ENCODE assay signal across 11 mouse cellular contexts in the genomic region with DNA sequence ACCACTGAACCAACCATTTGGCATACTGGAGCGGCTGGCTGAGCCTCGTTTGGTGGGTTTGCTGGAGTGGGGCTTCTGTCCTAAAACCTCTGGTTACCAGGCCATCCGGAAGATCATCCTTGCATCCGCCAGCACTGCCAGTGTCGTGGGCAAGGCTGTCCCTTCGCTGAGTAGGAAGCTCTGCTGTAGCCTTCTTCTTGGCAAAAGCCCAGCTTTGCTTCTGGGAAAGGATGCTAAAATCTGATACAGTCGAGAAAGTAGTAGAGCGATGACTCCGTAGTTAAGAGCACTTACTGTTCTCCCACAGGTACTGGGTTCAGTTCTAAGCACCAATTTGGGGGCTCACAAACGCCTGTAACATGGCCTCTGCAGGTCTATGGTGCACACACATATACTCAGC. TPM values are rescaled to one million over a fixed set of nuclear protein-coding genes. Genes with fewer than 3 reads are reported as not detected.
DNase-seq lines count a peak whose midpoint lies in the region; ATAC-seq and TF ChIP-seq lines count a peak whose summit lies in the region.
"Had no signal": no experiment of that assay in that cellular context is flagged by ENCODE, and none has a peak within 500 bp of the region (broad histone marks: within the 10 kb centered on the region; RNA-seq: fewer than 3 reads in every experiment).

No protein-coding gene starts in this region.

- H3K36me3 ChIP-seq in hindbrain, postnatal 0 days (ENCODE audit: insufficient read depth, low read length) = no peaks in the 10 kb centered on the region
- H3K36me3 ChIP-seq in hindbrain, embryonic 13.5 days = no peaks in the 10 kb centered on the region
- no peaks in the 10 kb centered on the region for H3K36me3 ChIP-seq in heart, embryonic 16.5 days (ENCODE audit: control insufficient read depth, insufficient read depth)
- H3K36me3 ChIP-seq: forebrain, embryonic 10.5 days; hindbrain, embryonic 15.5 days had no signal

- WGBS in hindbrain, postnatal 0 days = 67% methylated on average over 10 of the region's 10 CpGs
- 82% methylated on average over 10 of the region's 10 CpGs for WGBS in hindbrain, embryonic 13.5 days
- WGBS in heart, embryonic 16.5 days = 30% methylated on average over 10 of the region's 10 CpGs

- no peak overlapping the region for H3K4me2 ChIP-seq in hindbrain, postnatal 0 days (ENCODE audit: low read depth, low read length)
- H3K4me2 ChIP-seq in hindbrain, embryonic 13.5 days = no peak overlapping the region
- peak overlapping the region; percentile 71 for H3K4me2 ChIP-seq in heart, embryonic 16.5 days (ENCODE audit: low read depth, low read length)

- H3K27me3 ChIP-seq in hindbrain, postnatal 0 days (ENCODE audit: insufficient read depth, low read length) = no peaks in the 10 kb centered on the region
- no peaks in the 10 kb centered on the region for H3K27me3 ChIP-seq in hindbrain, embryonic 13.5 days
- no peaks in the 10 kb centered on the region for H3K27me3 ChIP-seq in heart, embryonic 16.5 days (ENCODE audit: control insufficient read depth, insufficient read depth, low read length)
- H3K27me3 ChIP-seq: hindbrain, embryonic 15.5 days had no signal

- no peak overlapping the region for H3K4me3 ChIP-seq in hindbrain, postnatal 0 days (ENCODE audit: low read length)
- no peak overlapping the region for H3K4me3 ChIP-seq in hindbrain, embryonic 13.5 days
- H3K4me3 ChIP-seq in heart, embryonic 16.5 days (ENCODE audit: low read length) = peak overlapping the region; percentile 39
- H3K4me3 ChIP-seq: forebrain, embryonic 10.5 days; hindbrain, embryonic 15.5 days had no signal

- H3K27ac ChIP-seq in hindbrain, postnatal 0 days = no peak overlapping the region
- no peak overlapping the region for H3K27ac ChIP-seq in hindbrain, embryonic 13.5 days
- H3K27ac ChIP-seq in heart, embryonic 16.5 days (ENCODE audit: low read length) = peak overlapping the region; percentile 95
- H3K27ac ChIP-seq: forebrain, embryonic 10.5 days; hindbrain, embryonic 15.5 days had no signal

- ATAC-seq in hindbrain, postnatal 0 days = no peak
- no peak for ATAC-seq in hindbrain, embryonic 13.5 days (ENCODE audit: low FRiP score)
- ATAC-seq in heart, embryonic 16.5 days (replicated peaks; ENCODE audit: extremely low read depth, insufficient read depth, low FRiP score) = 0 out of 2 replicates have a peak, but pooled peaks have one; percentile 5

- H3K4me1 ChIP-seq in hindbrain, postnatal 0 days (ENCODE audit: insufficient read depth, low read length) = no peaks in the 10 kb centered on the region
- H3K4me1 ChIP-seq in hindbrain, embryonic 13.5 days (replicated peaks) = no peaks in the 10 kb centered on the region
- peaks cover 19% of the 10 kb centered on the region for H3K4me1 ChIP-seq in heart, embryonic 16.5 days (ENCODE audit: control insufficient read depth, insufficient read depth, low read length)
- H3K4me1 ChIP-seq: hindbrain, embryonic 15.5 days had no signal

- TF ChIP-seq CTCF in hindbrain, postnatal 0 days (IDR thresholded peaks at IDR 0.05; ENCODE audit: low read depth) = no peak

- no peak overlapping the region for H3K9ac ChIP-seq in hindbrain, postnatal 0 days (replicated peaks; ENCODE audit: low read length)
- no peak overlapping the region for H3K9ac ChIP-seq in hindbrain, embryonic 13.5 days
- H3K9ac ChIP-seq in heart, embryonic 16.5 days (ENCODE audit: low read length) = peak overlapping the region; percentile 66
- H3K9ac ChIP-seq: hindbrain, embryonic 15.5 days had no signal

- DNase-seq in hindbrain, postnatal 0 days (ENCODE audit: low spot score) = peak; percentile 29
- peak; percentile 17 for DNase-seq in Muller cell, postnatal 12 days (ENCODE audit: inconsistent ontology term)
- peak; percentile 63 for DNase-seq in lung, postnatal 10 days
- no peak for DNase-seq in urinary bladder, postnatal 25 days (ENCODE audit: low spot score)
- no peak for DNase-seq in cerebellum, adult 9-10 months
- no peak for DNase-seq in gastrocnemius, postnatal 25 days
- DNase-seq: cerebellum, adult 9-11 months had no signal

- H3K9me3 ChIP-seq in hindbrain, postnatal 0 days (ENCODE audit: low read length) = no peaks in the 10 kb centered on the region
- H3K9me3 ChIP-seq in hindbrain, embryonic 13.5 days = no peaks in the 10 kb centered on the region
- no peaks in the 10 kb centered on the region for H3K9me3 ChIP-seq in heart, embryonic 16.5 days (replicated peaks; ENCODE audit: control insufficient read depth, low read length)
- H3K9me3 ChIP-seq: forebrain, embryonic 10.5 days; hindbrain, embryonic 15.5 days had no signal

RNA-seq across cellular contexts. Expression of gene Sipa1l1, which starts 47.2 kb away (rescaled TPM):
- 22.9 and 24.3 TPM in 2 replicates for total RNA-seq in hindbrain, postnatal 0 days (2014; rRNA removed)
- 7.6 and 8.2 TPM in 2 replicates for polyA plus RNA-seq in hindbrain, postnatal 0 days (2015; fragmentation: Nextera tagmentation; extraction: Ambion mirVana)
- 12.8 and 13.6 TPM in 2 replicates for polyA plus RNA-seq in hindbrain, embryonic 13.5 days (2015; fragmentation: Nextera tagmentation; extraction: Ambion mirVana)
- polyA plus RNA-seq in heart, embryonic 16.5 days (2015; fragmentation: Nextera tagmentation; extraction: Ambion mirVana) = 19.8 and 21.2 TPM in 2 replicates
- total RNA-seq in gastrocnemius, postnatal 25 days (2021) = 10 to 100 TPM in 1 of 2 experiments, 1 to 10 TPM in 1; 8.5 to 10.0 TPM

Comparison
In these comparisons a context has a peak if more than half of its experiments do, and no peak if none do; other contexts are left out.
1. DNase-seq: peak in hindbrain, postnatal 0 days (single experiment), Muller cell, postnatal 12 days (single experiment) and lung, postnatal 10 days (single experiment); none in urinary bladder, postnatal 25 days (single experiment), cerebellum, adult 9-10 months (single experiment) and gastrocnemius, postnatal 25 days (single experiment).